Mouse (Mus musculus) spleen, adult 2 months (tissue): ENCODE measurements around the gene Dcxr. TPM values are rescaled to one million over a fixed set of nuclear protein-coding genes. Genes with fewer than 3 reads are reported as not detected.
"Not testable (repeated sequence)": the region's sequence is repeated elsewhere in the genome, so short reads cannot be mapped to it uniquely, and the experiment has no call there.

Experiments
- DNase-seq, 2 experiments: peaks; one replicate each; pipeline versions ENCODE4 v3.0.0 to v3.0.0-alpha.2; 2012 to 2021; ENCODE audit warnings: low spot score in 2 of 2, low read depth in 1 of 2
- H3K27ac ChIP-seq: fragments of 200-500 bp; 2 replicates; pipeline ENCODE4 v1.5.1; 2012; ENCODE audit warnings: low read length, inconsistent platforms; ENCODE audit not compliant: insufficient read depth
- H3K27me3 ChIP-seq: fragments of 200-500 bp; 2 replicates; pipeline ENCODE4 v1.6.1; 2012; ENCODE audit warnings: mild to moderate bottlenecking, moderate library complexity, low read length, inconsistent platforms; ENCODE audit not compliant: control insufficient read depth, insufficient read depth
- H3K36me3 ChIP-seq: fragments of 200-500 bp; 2 replicates; pipeline ENCODE4 v1.6.1; 2012; ENCODE audit warnings: mild to moderate bottlenecking, low read length, inconsistent platforms; ENCODE audit not compliant: control insufficient read depth, insufficient read depth
- H3K4me1 ChIP-seq: fragments of 200-500 bp; 2 replicates; pipeline ENCODE4 v1.6.1; 2011; ENCODE audit warnings: inconsistent platforms; ENCODE audit not compliant: control insufficient read depth, insufficient read depth, insufficient read length
- H3K4me3 ChIP-seq: fragments of 200-500 bp; 2 replicates; pipeline ENCODE4 v1.5.1; 2011; ENCODE audit warnings: mild to moderate bottlenecking, inconsistent platforms; ENCODE audit not compliant: insufficient read depth, insufficient read length; ENCODE audit errors: extremely low read depth
- CTCF ChIP-seq: fragments of 200-500 bp; IDR thresholded peaks from 2 replicates; pipeline ENCODE4 v1.5.1; 2011; ENCODE audit warnings: mild to moderate bottlenecking, inconsistent platforms; ENCODE audit not compliant: insufficient read depth, insufficient read length, insufficient replicate concordance; ENCODE audit errors: extremely low read depth
- POLR2A ChIP-seq: fragments of 200-500 bp; IDR thresholded peaks from 2 replicates; pipeline ENCODE4 v1.6.1; 2011; ENCODE audit warnings: low read depth, low read length, inconsistent platforms
- WGBS: fragments of 180-500 bp; shearing (Covaris S2); methylation state at CpG from one replicate; pipeline ENCODE4 v1.1.7; 2018; 5-methylcytosine and 5-hydroxymethylcytosine counted together
- polyA plus RNA-seq: library from polyadenylated mRNA; depleted of rRNA; stranded (reverse); fragments of >200 nt; gene quantifications from 2 replicates; pipeline ENCODE4 v1.2.3, GENCODE M21; 2012; rRNA removed

The Dcxr gene
- 39.1 and 49.3 TPM in 2 replicates for polyA plus RNA-seq

DNA sequence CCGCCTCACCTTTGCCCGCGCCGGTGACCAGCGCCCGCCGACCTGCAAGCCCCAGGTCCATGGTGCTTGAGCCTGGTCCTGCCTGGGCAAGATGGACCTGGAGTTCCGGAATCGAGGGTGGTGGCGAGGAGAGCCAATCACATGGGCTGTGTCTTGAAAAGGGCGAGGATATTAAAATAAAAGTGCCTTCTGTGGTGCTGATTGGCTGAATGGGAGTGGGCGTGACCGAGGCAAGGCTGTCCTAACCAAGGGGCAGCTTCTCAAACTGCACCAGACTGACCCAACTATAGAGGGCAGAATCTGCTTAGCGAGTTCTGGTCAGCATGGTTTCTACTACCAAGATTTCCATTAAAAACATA is at the start of gene Dcxr:
Dcxr (minus strand) TSS at position 113 of the 359 bp plus-strand sequence.
- under 1% methylated on average over 14 of the region's 14 CpGs for WGBS
- no peak within 1 kb of the TSS for H3K27ac ChIP-seq

DNA sequence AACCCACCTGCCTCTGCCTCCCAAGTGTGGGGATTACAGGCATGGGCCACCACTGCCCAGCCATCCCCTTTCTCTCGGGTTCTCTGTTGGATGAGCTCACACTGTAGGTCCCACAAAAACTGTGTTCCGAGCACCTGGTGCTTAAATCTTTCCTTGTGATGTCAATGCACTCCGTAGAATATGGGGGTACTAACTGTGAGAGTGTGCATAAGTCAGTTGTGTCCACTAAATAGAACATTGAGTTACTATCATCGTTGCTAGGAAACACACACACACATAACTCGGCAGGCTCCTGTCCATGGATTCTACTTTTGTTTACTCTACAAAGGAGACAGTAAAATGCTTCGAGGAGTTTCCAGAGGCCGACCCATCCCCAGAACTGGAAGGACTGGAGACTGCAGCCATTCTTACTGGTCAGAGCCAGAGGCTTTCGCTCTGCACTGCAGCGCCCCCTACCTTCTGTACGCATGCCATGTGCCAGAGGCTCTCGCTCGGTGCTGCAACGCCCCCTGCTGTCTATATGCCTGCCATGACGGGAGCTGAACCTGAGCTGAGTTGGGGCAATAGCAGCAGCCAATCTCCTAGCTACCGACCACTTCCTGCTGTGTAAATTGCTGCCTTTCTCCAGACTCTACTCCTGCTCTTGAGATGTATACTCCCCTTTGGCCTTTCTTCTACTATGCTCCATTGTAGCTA is 48.8 kb upstream of the Dcxr start:
- Histone ChIP-seq H3K4me3 (no peak overlapping the region), H3K27ac (no peak overlapping the region), H3K4me1 (no peaks in the 10 kb centered on the region), H3K27me3 (no peaks in the 10 kb centered on the region), H3K36me3 (no peaks in the 10 kb centered on the region)
- DNase-seq: peak; percentile 77 to 88
- TF ChIP-seq CTCF (peak; percentile 100), POLR2A (no peak)
- WGBS: 23% methylated on average over 15 of the region's 15 CpGs

More for the DNA sequence above, at the start of gene Dcxr:
- Histone ChIP-seq H3K36me3 (no peaks in the 10 kb centered on the region; the same call in 1 of the 2 replicates), H3K27me3 (peaks cover 4% of the 10 kb centered on the region; the same call in 1 of the 2 replicates), H3K4me1 (peaks cover 7% of the 10 kb centered on the region; the same call in 1 of the 2 replicates), H3K4me3 (peak within 1 kb of the TSS; percentile 72)
- TF ChIP-seq CTCF: no peak
- no peak; the same call in 1 of the 2 replicates for TF ChIP-seq POLR2A
- peak; percentile 47 to 83 for DNase-seq

DNA sequence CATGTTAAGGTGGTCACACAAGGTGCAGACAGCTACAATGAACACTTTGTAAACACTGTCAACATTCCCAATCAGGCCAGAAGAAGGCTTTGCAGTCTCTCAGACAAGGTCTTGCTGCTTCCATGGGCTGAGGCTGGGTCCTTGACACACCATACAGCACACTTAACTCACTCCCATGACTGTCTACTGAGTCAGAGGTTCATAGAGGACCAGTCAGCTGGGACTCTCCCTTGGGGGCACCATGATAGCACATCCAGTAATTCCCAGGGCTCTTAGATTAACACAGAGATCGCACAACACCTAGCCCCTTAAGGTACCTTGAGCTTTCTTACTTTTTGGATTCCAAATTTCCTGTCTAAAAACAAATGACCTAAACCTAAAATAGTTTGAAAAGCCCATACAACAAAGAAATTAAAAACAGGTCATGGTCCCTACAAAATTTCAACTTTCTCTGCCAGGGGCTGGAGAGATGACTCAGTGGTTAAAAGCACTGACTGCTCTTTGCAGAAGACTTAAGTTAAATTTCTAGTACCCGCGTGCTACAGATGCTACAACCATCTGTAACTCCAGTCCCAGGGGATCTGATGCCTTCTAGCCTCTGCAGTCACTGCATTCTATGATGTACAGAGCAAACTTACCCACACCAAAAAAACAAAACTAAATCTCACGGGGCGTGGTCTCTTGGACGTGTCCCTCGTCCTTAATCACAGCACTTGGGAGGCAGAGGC is 46.5 kb upstream of the Dcxr start:
- DNase-seq: no peak
- H3K4me1 ChIP-seq: no peaks in the 10 kb centered on the region
- WGBS: 78% methylated on average over 7 of the region's 7 CpGs
- H3K27ac ChIP-seq: no peak overlapping the region
- TF ChIP-seq CTCF: no peak
- no peak for TF ChIP-seq POLR2A
- no peak overlapping the region for H3K4me3 ChIP-seq
- no peaks in the 10 kb centered on the region for H3K27me3 ChIP-seq
- H3K36me3 ChIP-seq: no peaks in the 10 kb centered on the region

DNA sequence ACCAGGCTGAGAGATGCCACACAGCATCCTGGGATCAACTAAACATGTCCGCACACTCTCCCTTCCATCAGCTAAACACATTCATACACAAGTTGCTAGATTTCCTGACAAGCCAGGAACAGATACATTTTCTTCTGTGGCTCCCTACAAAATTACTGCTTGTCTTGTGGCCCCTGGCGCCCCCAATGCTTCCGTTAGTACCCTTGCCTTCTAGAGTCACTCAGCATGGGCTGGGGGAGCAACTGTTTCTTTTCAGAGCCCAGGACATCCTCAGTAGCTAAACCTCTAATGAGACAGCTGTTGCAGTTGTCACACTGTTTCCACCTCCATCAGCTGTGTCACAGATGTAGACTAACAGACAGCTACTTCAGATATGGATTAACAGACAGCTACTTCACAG is 45.7 kb upstream of the Dcxr start:
- Histone ChIP-seq H3K4me3 (no peak overlapping the region), H3K27me3 (no peaks in the 10 kb centered on the region), H3K4me1 (no peaks in the 10 kb centered on the region), H3K36me3 (no peaks in the 10 kb centered on the region), H3K27ac (no peak overlapping the region)
- WGBS: 86% methylated on average over 3 of the region's 3 CpGs
- TF ChIP-seq POLR2A (no peak), CTCF (no peak)
- no peak for DNase-seq

DNA sequence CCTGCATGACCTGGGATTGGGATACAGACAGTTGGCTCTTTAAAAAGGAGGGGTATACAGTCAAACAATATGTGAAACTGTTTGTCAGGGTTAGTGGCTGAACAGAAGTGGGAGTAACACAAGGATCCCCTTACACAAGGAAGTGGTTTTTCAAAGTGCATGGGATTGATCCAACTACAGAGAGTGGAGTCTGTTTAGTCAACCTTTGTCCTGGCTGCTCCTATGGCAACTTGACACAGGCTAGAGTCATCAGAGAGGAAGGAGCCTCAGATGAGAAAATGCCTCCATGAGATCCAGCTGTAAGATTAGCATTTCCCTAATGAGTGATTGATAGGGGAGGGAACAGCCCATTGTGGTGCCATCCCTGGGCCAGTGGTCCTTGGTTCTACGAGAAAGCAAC is 41.1 kb upstream of the Dcxr start:
- H3K36me3 ChIP-seq: no peaks in the 10 kb centered on the region
- H3K4me1 ChIP-seq: 0 out of 2 replicates have a peak, but pooled peaks cover 3% of the 10 kb centered on the region
- H3K4me3 ChIP-seq: no peak overlapping the region
- H3K27me3 ChIP-seq: no peaks in the 10 kb centered on the region
- no peak overlapping the region for H3K27ac ChIP-seq
- WGBS: 77% methylated on average over 1 of the region's 1 CpGs
- DNase-seq: no peak
- TF ChIP-seq POLR2A (no peak), CTCF (no peak)

DNA sequence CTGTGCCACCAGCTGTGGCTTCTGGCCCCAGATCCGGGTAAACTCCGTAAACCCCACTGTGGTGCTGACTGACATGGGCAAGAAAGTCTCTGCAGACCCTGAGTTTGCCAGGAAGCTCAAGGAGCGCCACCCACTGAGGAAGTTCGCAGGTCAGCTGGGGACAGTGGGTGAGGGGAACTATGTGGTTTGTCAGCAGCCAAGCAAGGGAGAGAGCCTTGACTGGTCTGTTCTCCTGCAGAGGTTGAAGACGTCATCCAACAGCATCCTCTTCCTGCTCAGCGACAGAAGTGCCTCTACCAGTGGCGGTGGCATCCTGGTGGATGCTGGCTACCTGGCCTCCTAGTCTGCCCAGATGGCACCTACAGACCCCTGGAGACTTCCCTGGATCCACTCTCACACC is 39.9 kb upstream of the Dcxr start:
- H3K27me3 ChIP-seq, H3K4me3 ChIP-seq, H3K27ac ChIP-seq, H3K36me3 ChIP-seq, H3K4me1 ChIP-seq, DNase-seq: not testable (repeated sequence)
- WGBS: 5% methylated on average over 4 of the region's 7 CpGs

DNA sequence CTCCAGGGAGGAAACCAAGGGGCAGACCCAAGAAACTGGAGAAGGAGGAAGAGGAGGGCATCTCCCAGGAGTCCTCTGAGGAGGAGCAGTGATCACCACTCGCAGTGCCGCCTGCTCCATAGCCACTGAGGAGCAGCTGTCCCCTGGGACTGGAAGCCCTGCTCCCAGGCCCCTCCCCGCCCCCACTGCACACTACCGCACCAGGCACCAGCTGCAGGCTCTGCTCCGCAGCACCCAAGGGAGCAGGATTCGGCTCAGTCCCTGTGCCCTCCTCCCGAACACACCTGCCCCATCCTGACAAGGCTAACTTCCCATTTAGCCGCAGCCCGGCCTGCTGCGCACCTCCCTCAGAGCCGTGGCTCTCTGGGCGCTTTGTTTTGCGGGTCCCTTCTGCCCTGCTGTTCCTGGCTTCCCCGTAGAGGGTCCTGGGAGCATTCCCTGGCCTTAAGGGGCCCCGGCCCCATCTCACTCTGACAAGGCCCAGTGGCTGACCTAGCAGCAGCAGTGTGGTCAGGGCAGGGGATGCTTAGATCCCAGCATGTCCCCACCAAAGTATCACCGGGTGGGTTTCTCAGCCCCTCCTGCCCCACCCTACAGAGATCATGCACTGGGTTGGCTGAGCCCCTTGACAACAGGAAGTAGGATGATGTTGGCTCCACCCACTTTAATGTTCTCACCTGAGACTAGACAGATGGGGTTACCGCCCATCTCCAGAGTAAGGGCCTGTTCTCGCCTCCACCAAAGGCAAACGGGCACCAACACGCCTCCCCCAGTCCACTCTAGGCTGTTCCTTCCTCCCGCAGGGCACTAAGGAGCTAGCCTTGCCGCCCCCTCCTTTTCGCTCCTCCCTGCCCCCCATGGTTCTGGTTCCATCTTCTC is 36.3 kb upstream of the Dcxr start:
- H3K4me3 ChIP-seq: not testable (repeated sequence)

DNA sequence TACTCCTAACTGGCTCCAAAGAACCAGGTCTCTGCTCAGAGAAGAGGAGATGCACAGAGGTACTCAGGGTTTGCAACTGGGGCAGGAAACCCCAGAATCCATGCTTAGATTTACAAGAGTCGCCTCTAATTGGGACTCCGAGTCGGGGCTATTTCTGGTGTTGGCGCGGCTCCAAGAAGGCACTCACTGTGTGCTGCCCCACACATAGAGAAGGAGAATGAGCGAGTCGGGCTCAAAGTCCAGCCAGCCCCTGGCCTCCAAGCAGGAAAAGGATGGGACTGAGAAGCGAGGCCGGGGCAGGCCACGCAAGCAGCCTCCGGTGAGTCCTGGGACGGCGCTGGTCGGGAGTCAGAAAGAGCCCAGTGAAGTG is 35.6 kb upstream of the Dcxr start, which contains the start of gene Hmga1b:
Hmga1b (plus strand) TSS at position 123 of the 370 bp plus-strand sequence.
- H3K4me3 ChIP-seq, H3K27me3 ChIP-seq, H3K27ac ChIP-seq, DNase-seq, H3K4me1 ChIP-seq, H3K36me3 ChIP-seq: not testable (repeated sequence)
- WGBS: 30% methylated on average over 14 of the region's 14 CpGs

More for the DNA sequence above, 36.3 kb upstream of the Dcxr start:
- not testable (repeated sequence) for H3K36me3 ChIP-seq, H3K4me1 ChIP-seq, H3K27ac ChIP-seq, DNase-seq, H3K27me3 ChIP-seq
- 13% methylated on average over 6 of the region's 23 CpGs for WGBS
